Mouse (Mus musculus) liver, embryonic 18 days (tissue): ENCODE data around the gene Ssr1. TPM values are rescaled to one million over a fixed set of nuclear protein-coding genes. Genes with fewer than 3 reads are reported as not detected.

Experiments
- polyA plus RNA-seq: library from polyadenylated mRNA; depleted of rRNA; stranded (reverse); fragments of >200 nt; gene quantifications from 2 replicates; pipeline ENCODE4 v1.2.3, GENCODE M21; 2012; rRNA removed

The Ssr1 gene
- polyA plus RNA-seq: 15.4 and 16.0 TPM in 2 replicates

GRCm38 (mm10) chr13:37993704-37994404, at the start of gene Ssr1:
Ssr1 (minus strand) TSS chr13:37994217.

GRCm38 (mm10) chr13:38037044-38037687, 43.1 kb upstream of the Ssr1 start, which contains the start of gene Cage1:
Cage1 (minus strand) TSS chr13:38037069.

GRCm38 (mm10) chr13:38036343-38037043, 42.5 kb upstream of the Ssr1 start, which contains the start of gene Riok1:
Riok1 (plus strand) TSS chr13:38036995.

Other genes with a start within 250 kb of the Ssr1 start
- 4.4 and 6.7 TPM in 2 replicates for gene Rreb1, start 215.8 kb downstream of the Ssr1 start, polyA plus RNA-seq
- 11.4 and 12.5 TPM in 2 replicates for gene Riok1, start 42.8 kb upstream of the Ssr1 start, polyA plus RNA-seq
- 0.14 and 0.16 TPM in 2 replicates for gene Cage1, start 42.9 kb upstream of the Ssr1 start, polyA plus RNA-seq
- gene Dsp, start 157.1 kb upstream of the Ssr1 start, polyA plus RNA-seq: 3.2 and 4.2 TPM in 2 replicates
- 12.3 and 13.2 TPM in 2 replicates for gene Snrnp48, start 210.7 kb upstream of the Ssr1 start, polyA plus RNA-seq